ENCODE assay signal across 11 mouse cellular contexts in the genomic region with DNA sequence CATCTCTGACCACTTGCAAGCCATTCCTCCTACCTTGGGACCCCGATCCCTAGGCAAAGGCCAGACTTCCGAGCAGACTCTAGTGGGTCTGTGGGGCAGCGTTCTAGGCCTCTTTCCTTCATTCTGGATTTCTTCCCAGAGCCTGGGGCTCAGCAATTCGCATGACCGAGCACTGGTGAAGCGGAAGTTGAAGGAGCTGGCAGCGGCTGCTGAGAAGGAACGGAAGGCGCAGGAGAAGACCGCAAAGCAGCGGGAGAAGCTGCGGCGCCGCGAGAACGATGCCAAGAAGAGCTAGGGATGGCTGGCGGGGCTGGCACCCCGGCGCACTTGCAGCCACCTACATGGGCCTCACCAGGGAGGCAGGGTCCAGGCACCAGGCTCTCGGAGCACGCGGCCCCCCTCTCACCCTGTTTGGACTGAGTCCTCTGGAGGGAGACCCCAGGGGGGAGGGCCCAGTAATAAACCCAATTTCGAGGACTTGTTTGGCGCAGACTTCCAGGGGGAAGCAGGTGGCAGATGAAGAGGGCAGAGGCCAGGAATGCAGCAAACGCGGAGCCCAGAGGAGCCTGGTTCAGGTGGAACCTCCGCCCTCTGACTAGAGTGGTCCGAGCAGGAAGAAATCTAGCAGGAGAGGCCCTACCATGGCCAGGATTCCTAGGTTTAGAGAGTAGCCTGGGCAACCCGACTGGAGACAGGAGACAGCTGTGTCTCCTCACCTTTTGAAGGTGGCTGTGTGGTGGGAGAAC. TPM values are rescaled to one million over a fixed set of nuclear protein-coding genes. Genes with fewer than 3 reads are reported as not detected.
A peak's percentile ranks its signal among the peaks of the same experiment; 100 is the strongest.
DNase-seq lines count a peak whose midpoint lies in the region; TF ChIP-seq lines count a peak whose summit lies in the region.
"Had no signal": no experiment of that assay in that cellular context is flagged by ENCODE, and none has a peak within 500 bp of the region (broad histone marks: within the 10 kb centered on the region; RNA-seq: fewer than 3 reads in every experiment).

No protein-coding gene starts in this region.

- H3K4me3 ChIP-seq in left cerebral cortex, adult 2 months: no peak overlapping the region
- H3K4me3 ChIP-seq in forebrain, embryonic 10.5 days: no peak overlapping the region
- H3K4me3 ChIP-seq: limb, embryonic 10.5 days; myocyte had no signal

- TF ChIP-seq CTCF in left cerebral cortex, adult 2 months (IDR thresholded peaks at IDR 0.05): no peak

- WGBS in forebrain, embryonic 10.5 days: 66% methylated on average over 29 of the region's 29 CpGs

- peaks cover 7% of the 10 kb centered on the region for H3K27me3 ChIP-seq in forebrain, embryonic 10.5 days (ENCODE audit: poor library complexity, severe bottlenecking)

- H3K27ac ChIP-seq in left cerebral cortex, adult 2 months: peak overlapping the region; percentile 38; the same call in 1 of the 2 replicates
- H3K27ac ChIP-seq in forebrain, embryonic 10.5 days: peak overlapping the region; percentile 51
- H3K27ac ChIP-seq: limb, embryonic 10.5 days had no signal

- DNase-seq in left cerebral cortex, adult 2 months (ENCODE audit: extremely low spot score in 1 of 2, low spot score in 2 of 2): peak; percentile 50 to 52
- DNase-seq in left cerebral cortex, adult 11 months (ENCODE audit: low spot score): no peak
- DNase-seq in brain, adult 2 months (ENCODE audit: low read depth, low spot score): peak; percentile 95
- DNase-seq in forebrain, embryonic 10.5 days (ENCODE audit: extremely low spot score, low spot score): no peak
- DNase-seq in kidney, postnatal 10 days: peak; percentile 62
- DNase-seq in MN1 (ENCODE audit: low spot score): no peak
- no peak for DNase-seq in adrenal gland, adult 18-20 months (ENCODE audit: low spot score in 2 of 2)
- DNase-seq in adrenal gland, adult 2 months: no peak

- intact Hi-C loops in left cerebral cortex, adult 2 months (cut with DNase I): no loop called here

- peaks cover 28% of the 10 kb centered on the region for H3K4me1 ChIP-seq in forebrain, embryonic 10.5 days

- no peaks in the 10 kb centered on the region for H3K9me3 ChIP-seq in forebrain, embryonic 10.5 days
- H3K9me3 ChIP-seq: limb, embryonic 10.5 days had no signal

- H3K36me3 ChIP-seq in forebrain, embryonic 10.5 days (replicated peaks): peaks cover 68% of the 10 kb centered on the region

RNA-seq across cellular contexts. Expression of a gene that starts 14.9 kb away (rescaled TPM):
- total RNA-seq in left cerebral cortex, adult 2 months (2021): 10 to 100 TPM; 25.1 to 30.1 TPM
- polyA plus RNA-seq in forebrain, embryonic 10.5 days (2016; fragmentation: Nextera tagmentation; extraction: Ambion mirVana): 35.8 and 36.7 TPM in 2 replicates
- 1 to 10 TPM; 3.7 TPM for total RNA-seq in adrenal gland, adult 18-20 months (2021)
- 1 to 10 TPM; 2.5 to 4.5 TPM for total RNA-seq in adrenal gland, adult 2 months (2021)
- polyA plus RNA-seq in adrenal gland, adult 2 months (2012; rRNA removed): 12.9 and 13.5 TPM in 2 replicates

RNA-seq across cellular contexts. Expression of a gene that starts 16.5 kb away (rescaled TPM):
- 100 to 1,000 TPM; 109 to 112 TPM for total RNA-seq in left cerebral cortex, adult 2 months (2021)
- polyA plus RNA-seq in forebrain, embryonic 10.5 days (2016; fragmentation: Nextera tagmentation; extraction: Ambion mirVana): 12.1 and 12.5 TPM in 2 replicates
- total RNA-seq in adrenal gland, adult 18-20 months (2021): 100 to 1,000 TPM in 1 of 2 experiments, 10 to 100 TPM in 1; 84.1 to 111 TPM
- total RNA-seq in adrenal gland, adult 2 months (2021): 100 to 1,000 TPM in 1 of 2 experiments, 10 to 100 TPM in 1; 92.9 to 112 TPM
- 114 and 118 TPM in 2 replicates for polyA plus RNA-seq in adrenal gland, adult 2 months (2012; rRNA removed)

RNA-seq across cellular contexts. Expression of a gene that starts 33.8 kb away (rescaled TPM):
- total RNA-seq in left cerebral cortex, adult 2 months (2021): 100 to 1,000 TPM; 709 to 735 TPM
- polyA plus RNA-seq in forebrain, embryonic 10.5 days (2016; fragmentation: Nextera tagmentation; extraction: Ambion mirVana): 8.7 and 10.7 TPM in 2 replicates
- total RNA-seq in adrenal gland, adult 18-20 months (2021): 100 to 1,000 TPM; 107 to 115 TPM
- 100 to 1,000 TPM; 101 to 148 TPM for total RNA-seq in adrenal gland, adult 2 months (2021)
- polyA plus RNA-seq in adrenal gland, adult 2 months (2012; rRNA removed): 61.6 and 64.6 TPM in 2 replicates

RNA-seq across cellular contexts. Expression of a gene that starts 48.5 kb away (rescaled TPM):
- total RNA-seq in left cerebral cortex, adult 2 months (2021): under 1 TPM in 1 of 2 experiments, not detected in 1; 0.35 TPM
- polyA plus RNA-seq in forebrain, embryonic 10.5 days (2016; fragmentation: Nextera tagmentation; extraction: Ambion mirVana): not detected in 2 replicates
- total RNA-seq in adrenal gland, adult 18-20 months (2021): under 1 TPM in 1 of 2 experiments, not detected in 1; 0.80 TPM
- not detected for total RNA-seq in adrenal gland, adult 2 months (2021)
- 0.79 and 0.95 TPM in 2 replicates for polyA plus RNA-seq in adrenal gland, adult 2 months (2012; rRNA removed)
- total RNA-seq: granulocyte monocyte progenitor cell, adult 5-6 weeks had no signal

RNA-seq across cellular contexts. Expression of a gene that starts 52.0 kb away (rescaled TPM):
- 10 to 100 TPM; 17.4 to 17.8 TPM for total RNA-seq in left cerebral cortex, adult 2 months (2021)
- 5.5 and 6.5 TPM in 2 replicates for polyA plus RNA-seq in forebrain, embryonic 10.5 days (2016; fragmentation: Nextera tagmentation; extraction: Ambion mirVana)
- 10 to 100 TPM; 33.9 to 44.6 TPM for total RNA-seq in adrenal gland, adult 18-20 months (2021)
- 10 to 100 TPM; 37.8 to 54.0 TPM for total RNA-seq in adrenal gland, adult 2 months (2021)
- 47.2 and 49.0 TPM in 2 replicates for polyA plus RNA-seq in adrenal gland, adult 2 months (2012; rRNA removed)
- total RNA-seq: granulocyte monocyte progenitor cell, adult 5-6 weeks had no signal

Comparison
In these comparisons a context has a peak if more than half of its experiments do, and no peak if none do; other contexts are left out.
1. DNase-seq: peak in left cerebral cortex, adult 2 months (2 of 2), brain, adult 2 months (single experiment) and kidney, postnatal 10 days (single experiment); none in left cerebral cortex, adult 11 months (single experiment), forebrain, embryonic 10.5 days (single experiment), MN1 (single experiment), adrenal gland, adult 18-20 months (0 of 2) and adrenal gland, adult 2 months (single experiment).
2. RNA of a gene that starts 14.9 kb away (total RNA-seq): 25.1 to 30.1 TPM in left cerebral cortex, adult 2 months; 2.5 to 4.5 TPM in adrenal gland, adult 2 months and 3.7 TPM in adrenal gland, adult 18-20 months; every median in the first group is over 4 times any median in the second.
3. RNA of a gene that starts 33.8 kb away (total RNA-seq): 709 to 735 TPM in left cerebral cortex, adult 2 months; 101 to 148 TPM in adrenal gland, adult 2 months and 107 to 115 TPM in adrenal gland, adult 18-20 months; every median in the first group is over 4 times any median in the second.